Mouse (Mus musculus) C2C12 (cell line): ENCODE results near the gene Atp1b3.

Experiments used
- CEBPB ChIP-seq: IDR thresholded peaks from one replicate; pipeline ENCODE4 v1.6.1; 2011; ENCODE audit warnings: low read depth, mild to moderate bottlenecking, control low read depth, moderate library complexity
- CTCF ChIP-seq: IDR thresholded peaks from one replicate; pipeline ENCODE4 v1.5.1; 2011; ENCODE audit not compliant: control insufficient read depth, insufficient read depth, insufficient read length
- MAX ChIP-seq: IDR thresholded peaks from one replicate; pipeline ENCODE4 v1.6.1; 2011; ENCODE audit warnings: mild to moderate bottlenecking, control low read depth
- MYOD1 ChIP-seq: IDR thresholded peaks from one replicate; pipeline ENCODE4 v1.6.1; 2011; ENCODE audit warnings: low read depth; ENCODE audit not compliant: control insufficient read depth, insufficient read length
- USF1 ChIP-seq: IDR thresholded peaks from one replicate; pipeline ENCODE4 v1.6.1; 2011; ENCODE audit warnings: low read depth, mild to moderate bottlenecking, control low read depth, moderate library complexity

DNA sequence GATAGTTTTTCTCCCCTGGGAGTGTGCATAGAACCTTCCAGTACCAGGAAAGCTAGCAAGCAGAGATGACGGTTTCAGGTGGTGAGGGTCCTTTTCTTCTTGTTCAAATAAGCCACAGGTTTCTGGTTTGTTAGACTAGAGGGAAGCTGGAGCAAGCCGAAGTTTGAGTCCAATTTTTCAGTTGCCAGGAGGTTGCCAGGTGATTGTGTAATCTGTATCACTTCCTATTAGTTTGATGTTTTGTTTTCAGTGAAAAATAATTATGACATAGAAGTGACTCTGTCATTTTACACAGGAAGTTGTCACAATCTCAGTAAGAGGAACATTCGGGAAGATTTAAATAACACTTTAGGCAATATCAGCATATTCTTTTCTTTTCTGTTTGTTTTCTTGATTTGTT, 11.6 kb upstream of the Atp1b3 start:
- TF ChIP-seq CTCF (no peak), MYOD1 (no peak), MAX (no peak), CEBPB (no peak), USF1 (no peak)
